Mouse (Mus musculus) adrenal gland, adult 8-10 months (tissue): Measurements from ENCODE around the gene Klf17. TPM values are rescaled to one million over a fixed set of nuclear protein-coding genes. Genes with fewer than 3 reads are reported as not detected.

ENCODE experiments used
- DNase-seq: peaks from one replicate; pipeline ENCODE4 v3.0.0; 2022
- total RNA-seq, 4 experiments: library from RNA; stranded (reverse); gene quantifications; 2 replicates each; pipeline ENCODE4 v1.2.4; 2022

The Klf17 gene
- total RNA-seq: not detected

- no peak for DNase-seq
Measured at GRCm38 (mm10) chr4:117765416-117765815, at the start of gene Klf17. Gene Klf17, minus strand, starts transcription at chr4:117765648.

- no peak for DNase-seq
Measured at GRCm38 (mm10) chr4:117814333-117814732, 48.9 kb upstream of the Klf17 start.

- DNase-seq: no peak
Measured at GRCm38 (mm10) chr4:117813591-117814192, 48.2 kb upstream of the Klf17 start.

GRCm38 (mm10) chr4:117810933-117811332 lies 45.5 kb upstream of the Klf17 start:
- DNase-seq: no peak

- no peak for DNase-seq
Measured at GRCm38 (mm10) chr4:117806992-117807391, 41.5 kb upstream of the Klf17 start.

- DNase-seq: no peak
Measured at GRCm38 (mm10) chr4:117799904-117800303, 34.5 kb upstream of the Klf17 start.

- peak; percentile 26 for DNase-seq
Measured at GRCm38 (mm10) chr4:117788308-117788707, 22.9 kb upstream of the Klf17 start.

- no peak for DNase-seq
Measured at GRCm38 (mm10) chr4:117786963-117787362, 21.5 kb upstream of the Klf17 start.

- DNase-seq: no peak
Measured at GRCm38 (mm10) chr4:117782908-117783307, 17.5 kb upstream of the Klf17 start.

- no peak for DNase-seq
Measured at GRCm38 (mm10) chr4:117772960-117773359, 7.5 kb upstream of the Klf17 start.

- peak; percentile 30 for DNase-seq
Measured at GRCm38 (mm10) chr4:117770935-117771334, 5.5 kb upstream of the Klf17 start.

- DNase-seq: no peak
Measured at GRCm38 (mm10) chr4:117760151-117760550, 5.3 kb downstream of the Klf17 start.

- DNase-seq: peak; percentile 38
Measured at GRCm38 (mm10) chr4:117752469-117752868, 13.0 kb downstream of the Klf17 start.

GRCm38 (mm10) chr4:117737559-117737958 lies 27.9 kb downstream of the Klf17 start:
- DNase-seq: peak; percentile 3

- DNase-seq: no peak
Measured at GRCm38 (mm10) chr4:117731926-117732325, 33.5 kb downstream of the Klf17 start.

GRCm38 (mm10) chr4:117724112-117724511 lies 41.3 kb downstream of the Klf17 start, which contains the start of gene Gm12845:
Gene Gm12845, plus strand, starts transcription at chr4:117724412.
- no peak for DNase-seq

- DNase-seq: no peak
Measured at GRCm38 (mm10) chr4:117713303-117714098, 51.9 kb downstream of the Klf17 start.

GRCm38 (mm10) chr4:117712314-117712713 lies 53.1 kb downstream of the Klf17 start:
- DNase-seq: no peak

- DNase-seq: no peak
Measured at GRCm38 (mm10) chr4:117708780-117709550, 56.5 kb downstream of the Klf17 start.
